Mouse (Mus musculus): ENCODE measurements at regions not wholly inside any gene's neighbourhood (a gene's known extent, or its start where the extent isn't known, plus 50 kb on each side); places are given as distances from the start of the nearest gene placed in this dataset.
A peak's percentile ranks its signal among the peaks of the same experiment; 100 is the strongest.
"Not testable (repeated sequence)": the region's sequence is repeated elsewhere in the genome, so short reads cannot be mapped to it uniquely, and the experiment has no call there.

- no peak for DNase-seq (ENCODE audit: low spot score in 2 of 2)
Observed at GRCm38 (mm10) chr1:164744955-164745608, 51.4 kb upstream of the Dpt start.

- no peak for DNase-seq (ENCODE audit: low spot score in 2 of 2)
Observed at GRCm38 (mm10) chr1:164744499-164744898, 51.9 kb upstream of the Dpt start.

DNA sequence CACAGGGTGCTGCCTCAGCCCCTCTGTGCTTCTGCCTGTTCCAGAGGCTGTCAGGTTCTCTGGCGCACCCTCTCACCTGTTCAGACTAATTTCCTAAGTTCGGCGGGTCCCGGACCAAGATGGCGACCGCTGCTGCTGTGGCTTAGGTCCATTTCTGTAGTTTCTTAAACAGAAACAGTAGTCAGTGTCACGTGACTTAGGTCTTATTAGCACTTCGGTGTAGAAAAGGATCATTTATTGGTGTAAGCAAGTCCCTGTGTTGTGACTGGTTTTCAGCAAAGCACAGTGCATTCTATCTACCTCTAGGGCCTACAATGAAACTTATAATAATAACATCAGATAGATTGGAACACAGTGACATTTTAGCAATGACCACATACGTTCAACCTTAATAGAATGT, 53.5 kb upstream of the Dpt start:
- DNase-seq (ENCODE audit: low spot score in 2 of 2): not testable (repeated sequence)

GRCm38 (mm10) chr1:164735646-164736045, 60.8 kb upstream of the Dpt start:
- DNase-seq (ENCODE audit: low spot score in 2 of 2): no peak

GRCm38 (mm10) chr1:164733741-164734140, 62.7 kb upstream of the Dpt start:
- DNase-seq (ENCODE audit: low spot score in 2 of 2): no peak

DNA sequence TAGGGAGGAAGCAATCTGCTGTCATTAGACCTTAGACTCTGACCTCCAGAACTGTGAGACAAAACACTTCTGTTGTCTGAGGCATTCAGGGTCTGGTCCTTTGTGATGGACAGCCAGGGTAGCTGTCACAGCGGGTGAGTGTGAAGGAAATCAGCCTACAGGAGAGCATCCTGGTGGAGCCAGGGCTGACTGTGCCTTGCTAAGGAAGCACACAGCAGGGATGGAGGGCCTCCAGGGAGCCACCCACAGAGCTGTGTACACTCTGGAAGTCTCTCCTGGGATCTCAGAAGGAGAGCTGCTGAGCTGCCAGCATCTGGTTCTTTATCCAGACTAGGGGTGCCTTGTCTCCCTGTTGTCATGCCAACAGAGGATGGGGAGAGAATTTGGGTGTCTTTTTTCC, 74.4 kb upstream of the Dpt start:
- peak; percentile 63 to 73 for DNase-seq (ENCODE audit: low spot score in 2 of 2)

- no peak for DNase-seq (ENCODE audit: low spot score in 2 of 2)
Observed at GRCm38 (mm10) chr1:164714905-164715304, 81.5 kb upstream of the Dpt start.

- no peak for DNase-seq (ENCODE audit: low spot score in 2 of 2)
Observed at GRCm38 (mm10) chr1:164713798-164714551, 82.5 kb upstream of the Dpt start.

DNA sequence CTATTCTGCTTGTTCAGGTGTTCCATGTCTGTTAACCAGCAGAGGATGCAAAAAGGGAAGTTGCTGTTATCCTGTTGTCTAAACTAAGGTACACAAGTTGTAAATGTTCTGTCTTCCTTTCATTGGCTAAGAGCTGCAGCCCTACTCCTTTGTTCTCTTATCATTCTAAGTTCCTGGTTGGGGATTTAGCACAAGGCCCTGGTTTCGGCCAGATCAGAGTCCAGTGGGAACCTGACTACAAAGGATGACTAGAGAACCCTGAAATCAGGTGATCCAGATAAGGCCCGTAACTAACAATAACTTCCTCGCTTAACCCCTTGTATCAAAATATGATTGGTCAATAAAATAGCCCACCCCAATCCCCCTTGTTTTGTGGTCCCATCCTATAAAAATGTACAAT, 83.9 kb upstream of the Dpt start:
- DNase-seq (ENCODE audit: low spot score in 2 of 2): no peak

- DNase-seq (ENCODE audit: low spot score in 2 of 2): peak in 1 of 2 experiments; percentile 17
Observed at GRCm38 (mm10) chr1:164704397-164705091, 91.9 kb upstream of the Dpt start.

GRCm38 (mm10) chr1:164703560-164704131, 92.8 kb upstream of the Dpt start:
- no peak for DNase-seq (ENCODE audit: low spot score in 2 of 2)

DNA sequence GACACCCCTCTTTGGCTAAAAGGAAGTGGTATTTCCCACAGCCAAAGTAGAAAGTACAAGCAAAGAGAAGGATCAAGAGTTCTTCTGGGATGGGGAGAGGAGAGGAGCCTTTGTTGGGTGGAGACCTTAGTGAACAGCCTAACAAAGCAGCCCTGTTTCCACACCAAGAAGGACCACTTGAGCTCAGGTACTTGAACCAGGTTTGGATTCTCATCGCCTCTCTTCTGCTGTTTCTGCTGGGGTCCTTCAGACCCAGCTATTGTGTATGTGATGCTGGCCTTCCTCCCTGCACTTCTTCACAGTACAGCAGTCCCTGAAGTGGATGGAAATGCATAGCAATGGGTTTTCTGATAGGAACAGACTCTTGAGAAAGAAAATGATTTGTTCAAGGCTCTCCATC, 106.4 kb upstream of the Dpt start:
- no peak for DNase-seq (ENCODE audit: low spot score in 2 of 2)

GRCm38 (mm10) chr1:164689311-164689710, 107.1 kb upstream of the Dpt start:
- peak; percentile 49 to 55 for DNase-seq (ENCODE audit: low spot score in 2 of 2)

DNA sequence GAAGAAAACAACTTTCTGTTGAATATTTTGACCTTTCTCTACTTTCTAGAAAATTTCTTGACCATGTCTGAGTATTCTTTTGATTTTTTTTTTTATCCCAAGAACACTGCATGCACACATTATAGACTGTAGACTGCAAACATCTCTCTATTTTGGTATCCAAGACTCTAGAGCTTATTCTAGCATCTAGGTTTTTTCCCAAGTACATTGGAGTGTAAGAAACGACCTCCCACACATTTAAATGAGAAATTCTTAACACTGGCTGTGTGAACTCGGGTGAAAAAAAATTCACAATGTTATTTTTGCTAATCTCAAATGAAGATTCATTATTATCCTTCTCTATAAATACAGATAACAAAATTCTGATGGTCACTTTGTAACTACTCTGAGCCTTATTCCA, 112.0 kb upstream of the Dpt start:
- no peak for DNase-seq (ENCODE audit: low spot score in 2 of 2)

DNA sequence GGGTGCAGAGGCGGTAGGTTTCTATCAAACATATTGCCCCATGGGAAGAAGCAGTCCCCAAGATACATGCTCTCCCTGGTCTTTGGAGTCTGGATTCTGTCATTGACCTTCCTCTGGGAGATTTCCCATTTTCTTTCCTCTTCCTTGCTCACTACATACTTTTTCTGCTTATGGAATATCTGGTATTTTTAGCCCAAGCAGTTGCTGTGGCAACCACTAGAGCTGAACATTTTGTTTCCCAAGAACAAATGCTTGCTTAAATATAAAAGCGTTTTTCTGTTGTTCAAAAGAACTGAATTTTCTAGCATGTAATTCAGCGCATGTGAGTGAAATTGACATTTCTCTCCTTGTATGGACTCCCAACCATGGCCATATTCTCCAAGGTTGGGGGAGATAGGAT, 112.7 kb upstream of the Dpt start:
- peak; percentile 44 to 66 for DNase-seq (ENCODE audit: low spot score in 2 of 2)

DNA sequence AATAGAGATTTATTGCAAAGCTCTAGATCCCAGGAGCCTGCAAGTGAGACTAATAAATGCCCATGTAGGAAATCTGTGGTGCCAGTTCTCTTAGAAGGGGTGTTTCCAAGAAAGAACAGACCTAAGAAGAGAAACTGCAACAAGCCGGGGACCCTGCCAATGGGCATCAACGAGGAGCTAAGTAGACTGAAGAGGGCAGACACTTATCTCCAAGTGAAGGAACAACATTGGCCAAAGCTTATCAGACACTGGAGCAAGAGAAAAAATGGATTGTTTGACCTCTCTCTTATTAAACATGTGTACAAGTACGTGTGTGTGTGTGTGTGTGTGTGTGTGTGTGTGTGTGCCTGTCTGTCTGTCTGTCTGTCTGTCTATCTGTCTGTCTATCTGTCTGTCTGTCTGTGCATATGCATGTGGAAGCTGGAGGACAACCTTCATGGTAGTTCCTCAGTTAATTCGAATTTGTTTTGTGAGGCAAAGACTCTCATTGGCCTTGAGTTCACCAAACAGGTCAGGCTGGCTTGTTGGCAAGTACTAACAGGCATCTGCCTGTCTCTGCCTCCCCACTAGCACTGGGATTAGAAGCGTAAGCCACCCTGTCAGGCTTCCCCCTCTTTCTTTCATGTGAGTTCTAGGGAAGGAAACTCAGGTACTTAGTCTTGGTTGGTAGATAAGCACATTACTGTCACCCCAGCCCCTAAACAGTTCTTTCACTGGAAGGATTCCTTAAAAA, 113.4 kb upstream of the Dpt start:
- no peak for DNase-seq (ENCODE audit: low spot score in 2 of 2)

DNA sequence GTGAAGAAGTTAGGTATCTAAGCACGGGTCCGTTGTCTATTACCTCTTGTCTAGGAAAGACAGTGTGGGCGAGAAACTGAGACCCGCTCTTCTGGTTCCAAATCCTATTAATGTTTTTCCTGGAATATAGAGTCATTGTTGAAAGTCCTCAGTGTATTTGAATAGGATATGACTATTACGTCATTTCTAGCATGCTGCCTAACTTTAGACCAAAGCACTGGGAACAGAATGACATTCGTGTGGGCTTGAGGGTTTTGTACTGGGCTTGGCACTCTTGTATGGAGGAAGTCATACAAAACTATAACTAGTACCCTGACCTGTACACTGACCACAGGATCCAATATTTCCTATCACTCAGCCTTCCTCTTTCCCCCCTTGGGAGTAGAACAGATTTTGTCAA, 114.0 kb upstream of the Dpt start:
- no peak for DNase-seq (ENCODE audit: low spot score in 2 of 2)

DNA sequence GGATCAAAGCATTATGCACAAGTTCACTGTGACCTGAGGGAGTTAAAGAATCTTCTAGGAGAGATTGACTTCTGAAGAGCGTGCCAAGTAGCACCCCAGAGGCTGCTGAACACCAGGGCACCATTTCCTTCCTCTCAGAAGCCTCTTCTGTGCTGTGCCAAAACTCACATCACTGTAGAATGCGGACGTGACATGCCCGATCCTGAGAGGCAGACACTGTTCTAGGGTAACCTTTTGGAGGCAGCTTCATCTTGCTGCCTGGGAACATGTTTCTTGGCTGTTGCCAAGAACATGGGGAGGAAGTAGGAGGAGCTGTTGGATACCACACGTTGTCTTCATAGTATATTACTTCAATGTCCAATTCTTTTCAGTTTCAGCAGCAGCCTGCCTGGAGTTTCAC, 114.9 kb upstream of the Dpt start:
- peak; percentile 44 to 58 for DNase-seq (ENCODE audit: low spot score in 2 of 2)

DNA sequence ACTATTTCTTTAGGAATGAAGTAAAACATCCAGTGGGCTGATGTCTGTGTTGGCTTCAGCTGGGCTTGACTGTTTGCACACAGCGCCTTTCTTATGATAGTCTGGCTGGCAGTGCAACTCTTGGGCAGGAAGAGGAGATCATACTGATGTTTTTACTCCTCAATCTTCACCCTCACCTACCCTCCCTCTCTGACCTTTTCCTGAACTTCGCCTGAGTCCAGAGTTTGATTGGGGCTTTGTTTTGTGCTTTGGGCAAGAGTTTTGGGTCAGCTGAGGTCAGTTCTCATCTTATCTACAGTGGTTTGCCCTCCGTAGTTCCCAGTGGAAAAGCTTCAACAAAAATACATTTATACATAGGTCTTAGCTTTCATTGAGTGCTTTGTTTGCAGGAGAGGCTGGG, 118.1 kb upstream of the Dpt start:
- no peak for DNase-seq (ENCODE audit: low spot score in 2 of 2)

DNA sequence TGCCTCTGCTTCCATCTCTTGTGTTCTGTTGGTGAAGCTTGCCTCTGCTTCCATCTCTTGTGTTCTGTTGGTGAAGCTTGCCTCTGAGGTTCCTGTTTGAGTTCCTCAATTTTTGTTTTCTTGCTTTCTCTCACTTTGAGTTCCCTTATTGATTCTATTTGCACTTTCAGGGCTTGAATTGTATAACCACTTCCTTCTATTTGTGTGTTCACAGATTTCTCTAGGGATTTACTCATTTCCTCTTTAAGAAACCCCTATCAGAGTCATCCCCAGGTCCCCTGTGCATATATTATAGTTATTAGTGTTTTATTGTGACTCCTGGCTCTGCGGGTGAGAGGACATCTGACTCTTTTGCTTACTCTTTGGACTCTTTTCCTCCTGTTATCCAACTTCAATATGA, 144.2 kb upstream of the Dpt start:
- no peak for DNase-seq (ENCODE audit: low spot score in 2 of 2)

DNA sequence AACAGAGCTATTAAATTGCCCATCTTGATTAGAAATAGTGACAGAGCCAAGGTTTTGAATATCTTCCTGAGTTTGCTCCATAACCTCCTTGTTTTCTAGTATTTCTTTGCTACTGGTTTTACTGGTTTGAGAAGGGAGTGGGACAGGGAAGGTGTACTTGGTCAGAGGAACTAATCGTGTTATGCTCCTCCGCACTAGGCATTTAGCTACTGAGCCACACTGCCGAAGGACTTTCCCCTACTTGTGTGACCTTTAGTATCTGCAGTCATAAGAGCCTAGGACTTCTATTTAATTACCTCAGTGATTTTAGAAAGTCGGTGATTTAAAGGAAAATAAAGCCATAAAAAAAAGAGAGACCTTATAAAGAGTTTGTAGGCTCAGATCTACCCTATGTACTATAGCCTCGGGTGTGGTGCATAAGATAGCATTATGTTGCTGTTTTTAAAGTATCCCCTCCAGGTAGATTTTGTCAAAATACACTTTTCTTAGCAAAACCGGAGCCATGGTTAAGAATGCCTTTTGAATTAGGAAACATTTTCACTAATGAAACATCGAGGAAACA, 158.5 kb upstream of the Dpt start:
- no peak for DNase-seq (ENCODE audit: low spot score in 2 of 2)
